Mouse (Mus musculus): ENCODE measurements around the gene Ttc36.

DNA sequence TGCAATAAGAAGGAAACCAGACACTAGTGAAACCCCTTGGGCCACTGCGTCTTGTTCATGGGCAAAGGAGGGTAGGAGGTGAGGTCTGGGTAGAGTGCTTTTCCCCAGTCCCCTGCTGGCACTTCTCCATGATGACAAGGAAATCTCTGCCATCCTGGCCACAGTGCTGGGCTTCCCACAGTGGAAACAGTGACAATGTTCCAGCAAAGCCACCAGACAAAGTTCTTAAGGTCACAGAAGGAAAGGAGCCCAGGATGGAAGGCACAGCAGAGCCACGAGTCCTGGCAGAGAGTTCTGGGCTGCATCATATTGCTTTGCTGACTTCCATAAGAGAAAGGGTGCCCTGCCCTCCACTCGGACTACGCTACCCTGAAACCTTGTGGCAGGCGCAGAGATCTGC lies 2.7 kb upstream of the Ttc36 start:
- TF ChIP-seq POLR2A (IDR thresholded peaks at IDR 0.05; ENCODE audit: borderline replicate concordance, insufficient read depth, low read length) (no peak), CTCF (IDR thresholded peaks at IDR 0.05; ENCODE audit: borderline replicate concordance, insufficient read depth, low read depth, low read length) (no peak)
